Comparison of ENCODE assay signal across 22 mouse cellular contexts in the genomic region with DNA sequence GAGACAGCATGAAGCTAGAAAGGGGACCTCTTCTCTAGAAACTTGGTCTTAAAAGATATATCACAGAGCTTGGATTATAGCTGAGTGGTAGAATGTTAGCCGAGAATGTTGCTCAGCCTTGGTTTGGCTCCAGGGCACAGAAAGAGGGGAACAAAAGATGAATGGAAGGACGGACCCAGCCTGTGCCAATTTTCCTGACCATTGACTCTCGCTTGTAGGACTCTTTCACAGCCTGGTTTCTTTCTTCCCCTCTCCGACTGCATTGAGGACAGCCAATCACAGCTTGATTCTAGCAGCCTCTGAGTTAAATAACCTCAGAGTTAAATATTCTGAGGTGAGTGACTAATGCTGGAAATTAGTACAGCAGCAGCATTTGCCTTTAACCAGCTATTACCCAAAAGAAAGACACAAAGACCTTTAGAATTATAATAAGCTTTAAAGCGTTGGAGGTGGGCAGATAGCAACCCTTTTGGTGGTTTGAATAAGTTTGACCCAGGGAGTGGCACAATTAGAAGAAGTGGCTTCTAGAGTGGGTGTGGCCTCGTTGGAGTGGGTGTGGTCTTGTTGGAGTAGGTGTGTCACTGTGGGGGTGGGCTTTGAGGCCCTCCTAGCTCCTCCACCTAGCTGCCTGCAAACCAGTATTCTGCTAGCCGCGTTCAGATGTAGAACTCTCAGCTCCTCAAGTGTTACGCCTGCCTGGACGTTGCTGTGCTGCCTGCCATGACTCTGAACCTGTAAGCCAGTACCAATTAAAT. TPM values are rescaled to one million over a fixed set of nuclear protein-coding genes. Genes with fewer than 3 reads are reported as not detected.
"Had no signal": no experiment of that assay in that cellular context is flagged by ENCODE, and none has a peak within 500 bp of the region (broad histone marks: within the 10 kb centered on the region; RNA-seq: fewer than 3 reads in every experiment).

No protein-coding gene starts in this region.

- H3K27ac ChIP-seq: kidney, embryonic 15.5 days; limb, embryonic 12.5 days; limb, embryonic 15.5 days; liver, embryonic 14.5 days; macrophage; midbrain, embryonic 12.5 days; midbrain, embryonic 15.5 days; neural tube, embryonic 12.5 days; stomach, postnatal 0 days had no signal

- H3K36me3 ChIP-seq: kidney, embryonic 15.5 days; limb, embryonic 12.5 days; limb, embryonic 15.5 days; midbrain, embryonic 12.5 days; midbrain, embryonic 15.5 days; neural tube, embryonic 12.5 days had no signal

- H3K9me3 ChIP-seq: kidney, embryonic 15.5 days; limb, embryonic 12.5 days; limb, embryonic 15.5 days; midbrain, embryonic 12.5 days; midbrain, embryonic 15.5 days had no signal

- H3K4me1 ChIP-seq: kidney, embryonic 15.5 days; limb, embryonic 12.5 days; limb, embryonic 15.5 days; midbrain, embryonic 12.5 days; midbrain, embryonic 15.5 days; neural tube, embryonic 12.5 days had no signal

- DNase-seq: kidney, postnatal 10 days; kidney, postnatal 36 days; left cerebral cortex, postnatal 4 days; liver, postnatal 0 days; lung, embryonic 14.5 days; right cerebral cortex, adult 18-20 months; right cerebral cortex, postnatal 14 days; right cerebral cortex, postnatal 4 days; thymus, adult 2 months; thymus, postnatal 14 days; thymus, postnatal 4 days had no signal

- H3K4me3 ChIP-seq: kidney, embryonic 15.5 days; limb, embryonic 12.5 days; limb, embryonic 15.5 days; midbrain, embryonic 12.5 days; midbrain, embryonic 15.5 days; neural tube, embryonic 12.5 days had no signal

- H3K27me3 ChIP-seq: kidney, embryonic 15.5 days; limb, embryonic 12.5 days; limb, embryonic 15.5 days; midbrain, embryonic 12.5 days; midbrain, embryonic 15.5 days; neural tube, embryonic 12.5 days had no signal

- H3K4me2 ChIP-seq: kidney, embryonic 15.5 days; limb, embryonic 12.5 days; limb, embryonic 15.5 days; liver, embryonic 11.5 days; lung, embryonic 14.5 days; midbrain, embryonic 12.5 days; midbrain, embryonic 15.5 days; neural tube, embryonic 12.5 days had no signal

- ATAC-seq: liver, postnatal 0 days; lung, postnatal 0 days; midbrain, embryonic 15.5 days had no signal

- H3K9ac ChIP-seq: kidney, embryonic 15.5 days; limb, embryonic 12.5 days; limb, embryonic 15.5 days; liver, embryonic 14.5 days; liver, postnatal 0 days; lung, embryonic 14.5 days; midbrain, embryonic 12.5 days; midbrain, embryonic 15.5 days; neural tube, embryonic 12.5 days had no signal

RNA-seq across cellular contexts. Expression of gene Ank3, which starts 24.6 kb away (rescaled TPM):
- polyA plus RNA-seq: macrophage had no signal
